Mouse (Mus musculus): Measurements from ENCODE around the gene Rcan2.

DNA sequence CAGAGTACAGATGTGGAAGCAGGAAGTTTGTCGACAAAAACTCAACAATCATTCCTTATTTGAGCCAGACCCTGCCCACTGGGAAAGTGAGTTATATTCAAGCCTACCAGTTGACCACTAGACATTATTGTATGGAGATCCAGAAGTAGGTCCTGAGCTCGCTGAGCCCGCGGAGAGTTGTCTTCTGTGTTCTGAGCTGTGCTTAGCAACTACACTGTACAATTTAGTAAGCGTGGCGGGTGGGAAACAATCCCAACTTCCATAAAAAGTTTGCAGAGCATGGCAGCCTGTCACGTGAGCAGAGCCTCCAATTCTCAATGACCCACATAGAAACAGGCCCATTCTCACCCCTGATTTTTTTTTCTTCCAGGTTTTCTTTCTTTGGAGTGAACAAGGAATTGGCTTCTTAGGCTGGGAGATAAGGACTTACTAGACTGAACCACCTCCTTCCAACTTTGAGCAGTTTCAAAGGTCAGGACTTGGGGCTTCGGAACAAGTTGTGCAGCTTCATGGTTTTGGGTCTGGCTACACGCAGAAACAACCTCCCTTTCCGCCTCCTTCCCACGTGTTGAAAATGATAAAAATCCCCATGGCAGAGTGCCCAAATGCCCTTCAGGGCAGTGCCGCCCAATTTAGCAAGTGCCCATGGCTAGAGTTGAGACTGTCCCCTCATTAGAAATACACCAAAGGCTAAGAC is 276.1 kb downstream of the Rcan2 start:
- TF ChIP-seq POLR2A (IDR thresholded peaks at IDR 0.05; ENCODE audit: low read depth, low read length) (no peak), CTCF (IDR thresholded peaks at IDR 0.05; ENCODE audit: extremely low read depth, insufficient read length, insufficient replicate concordance, low read depth, low read length) (no peak)
